Mouse (Mus musculus) liver, adult 2 months (tissue): Measurements from ENCODE around the gene Nhsl1. TPM values are rescaled to one million over a fixed set of nuclear protein-coding genes. Genes with fewer than 3 reads are reported as not detected.
"Not testable (repeated sequence)": the region's sequence is repeated elsewhere in the genome, so short reads cannot be mapped to it uniquely, and the experiment has no call there.

ENCODE experiments used
- DNase-seq: peaks from one replicate; pipeline ENCODE4 v3.0.0-alpha.2; 2011; ENCODE audit warnings: low read depth, low spot score; ENCODE audit errors: extremely low read depth
- H3K27ac ChIP-seq: fragments of 200-500 bp; replicated peaks from 2 replicates; pipeline ENCODE4 v1.5.1; 2012; ENCODE audit warnings: low read depth, mild to moderate bottlenecking, control low read depth, inconsistent platforms, low read length; ENCODE audit not compliant: insufficient read depth
- H3K27me3 ChIP-seq: fragments of 200-500 bp; 2 replicates; pipeline ENCODE4 v1.6.1; 2012; ENCODE audit warnings: mild to moderate bottlenecking, moderate library complexity, low read length, inconsistent platforms; ENCODE audit not compliant: control insufficient read depth, insufficient read depth
- H3K36me3 ChIP-seq: fragments of 200-500 bp; 2 replicates; pipeline ENCODE4 v1.6.1; 2012; ENCODE audit warnings: low read length, inconsistent platforms; ENCODE audit not compliant: control insufficient read depth, insufficient read depth
- H3K4me1 ChIP-seq: fragments of 200-500 bp; 2 replicates; pipeline ENCODE4 v1.6.1; 2011; ENCODE audit warnings: low read length; ENCODE audit not compliant: control insufficient read depth, insufficient read depth
- H3K4me3 ChIP-seq: fragments of 200-500 bp; 2 replicates; pipeline ENCODE4 v1.5.1; 2011; ENCODE audit warnings: low read depth, mild to moderate bottlenecking, control low read depth, low read length, moderate library complexity; ENCODE audit not compliant: insufficient read depth
- H3K79me2 ChIP-seq: fragments of 200-500 bp; 2 replicates; pipeline ENCODE4 v1.6.1; 2012; ENCODE audit warnings: inconsistent platforms, mild to moderate bottlenecking, low read length, moderate library complexity; ENCODE audit not compliant: control insufficient read depth, insufficient read depth
- H3K9ac ChIP-seq: fragments of 200-500 bp; 2 replicates; pipeline ENCODE4 v1.6.1; 2012; ENCODE audit warnings: low read depth, mild to moderate bottlenecking, control low read depth, inconsistent platforms, low read length
- CTCF ChIP-seq: fragments of 200-500 bp; IDR thresholded peaks from 2 replicates; pipeline ENCODE4 v1.5.1; 2011; ENCODE audit warnings: low read depth, low read length, control low read depth
- POLR2A ChIP-seq: fragments of 200-500 bp; IDR thresholded peaks from 2 replicates; pipeline ENCODE4 v1.6.1; 2011; ENCODE audit warnings: low read length, control low read depth; ENCODE audit not compliant: insufficient read depth; ENCODE audit errors: extremely low read depth
- WGBS: fragments of 180-500 bp; shearing (Covaris S2); methylation state at CpG from one replicate; pipeline ENCODE4 v1.1.7; 2018; 5-methylcytosine and 5-hydroxymethylcytosine counted together
- polyA plus RNA-seq: library from polyadenylated mRNA; depleted of rRNA; stranded (reverse); fragments of >200 nt; gene quantifications from 2 replicates; pipeline ENCODE4 v1.2.3, GENCODE M21; 2012
- total RNA-seq: library from RNA; depleted of rRNA; stranded (reverse); fragments of >200 nt; gene quantifications from 2 replicates; pipeline ENCODE4 v1.2.3, GENCODE M21; 2014

The Nhsl1 gene
- total and polyA plus RNA-seq, 2 experiments, result 2.6 to 2.8 TPM

GRCm38 (mm10) chr10:18435454-18435853 is 116.7 kb downstream of the Nhsl1 start:
- Histone ChIP-seq H3K4me3 (no peak overlapping the region), H3K27ac (no peak overlapping the region), H3K27me3 (no peaks in the 10 kb centered on the region), H3K79me2 (peaks cover 13% of the 10 kb centered on the region), H3K36me3 (no peaks in the 10 kb centered on the region), H3K4me1 (peaks cover 9% of the 10 kb centered on the region), H3K9ac (no peak overlapping the region)
- DNase-seq, result peak; percentile 87
- no peak for TF ChIP-seq POLR2A
- no peak for TF ChIP-seq CTCF
- 20% methylated on average over 6 of the region's 6 CpGs for WGBS

- 51% methylated on average over 7 of the region's 7 CpGs for WGBS
- DNase-seq, result no peak
- peaks cover 13% of the 10 kb centered on the region for H3K79me2 ChIP-seq
- H3K36me3 ChIP-seq, result no peaks in the 10 kb centered on the region
- TF ChIP-seq CTCF (no peak), POLR2A (no peak)
- peaks cover 8% of the 10 kb centered on the region for H3K4me1 ChIP-seq
- H3K27ac ChIP-seq, result 0 out of 2 replicates have a peak overlapping the region, but pooled peaks have one; percentile 43
- no peak overlapping the region for H3K4me3 ChIP-seq
- H3K27me3 ChIP-seq, result no peaks in the 10 kb centered on the region
- H3K9ac ChIP-seq, result 0 out of 2 replicates have a peak overlapping the region, but pooled peaks have one; percentile 25
Observed at GRCm38 (mm10) chr10:18435938-18436337, 117.2 kb downstream of the Nhsl1 start.

- WGBS, result 67% methylated on average over 2 of the region's 2 CpGs
- DNase-seq, result no peak
- Histone ChIP-seq H3K36me3 (no peaks in the 10 kb centered on the region), H3K4me3 (no peak overlapping the region), H3K4me1 (peaks cover 10% of the 10 kb centered on the region), H3K79me2 (peaks cover 13% of the 10 kb centered on the region), H3K9ac (no peak overlapping the region), H3K27ac (no peak overlapping the region), H3K27me3 (no peaks in the 10 kb centered on the region)
- TF ChIP-seq POLR2A (no peak), CTCF (no peak)
Observed at GRCm38 (mm10) chr10:18437584-18437983, 118.8 kb downstream of the Nhsl1 start.

GRCm38 (mm10) chr10:18445603-18446358 is 127.0 kb downstream of the Nhsl1 start:
- WGBS, result 72% methylated on average over 6 of the region's 6 CpGs
- DNase-seq, result no peak

GRCm38 (mm10) chr10:18446359-18446820 is 127.6 kb downstream of the Nhsl1 start:
- no peak overlapping the region for H3K9ac ChIP-seq
- 51% methylated on average over 6 of the region's 7 CpGs for WGBS
- no peak for TF ChIP-seq CTCF
- TF ChIP-seq POLR2A, result no peak
- no peaks in the 10 kb centered on the region for H3K36me3 ChIP-seq
- no peaks in the 10 kb centered on the region; the same call in 1 of the 2 replicates for H3K79me2 ChIP-seq
- peaks cover 4% of the 10 kb centered on the region for H3K4me1 ChIP-seq
- no peak overlapping the region for H3K27ac ChIP-seq
- H3K4me3 ChIP-seq, result no peak overlapping the region
- no peaks in the 10 kb centered on the region for H3K27me3 ChIP-seq
- DNase-seq, result no peak

More at GRCm38 (mm10) chr10:18445603-18446358, 127.0 kb downstream of the Nhsl1 start:
- H3K79me2 ChIP-seq, result no peaks in the 10 kb centered on the region; the same call in 1 of the 2 replicates
- no peaks in the 10 kb centered on the region for H3K36me3 ChIP-seq
- no peak for TF ChIP-seq POLR2A
- no peak for TF ChIP-seq CTCF
- no peak overlapping the region for H3K9ac ChIP-seq
- H3K27ac ChIP-seq, result no peak overlapping the region
- H3K4me1 ChIP-seq, result peaks cover 4% of the 10 kb centered on the region
- H3K27me3 ChIP-seq, result no peaks in the 10 kb centered on the region
- H3K4me3 ChIP-seq, result no peak overlapping the region

- 68% methylated on average over 4 of the region's 4 CpGs for WGBS
Observed at GRCm38 (mm10) chr10:18447299-18447698, 128.5 kb downstream of the Nhsl1 start.

GRCm38 (mm10) chr10:18448896-18449295 is 130.1 kb downstream of the Nhsl1 start:
- DNase-seq, H3K36me3 ChIP-seq, H3K4me3 ChIP-seq, H3K27ac ChIP-seq, H3K9ac ChIP-seq, H3K79me2 ChIP-seq, H3K27me3 ChIP-seq, H3K4me1 ChIP-seq: not testable (repeated sequence)
- 93% methylated on average over 7 of the region's 7 CpGs for WGBS

More at GRCm38 (mm10) chr10:18447299-18447698, 128.5 kb downstream of the Nhsl1 start:
- TF ChIP-seq CTCF, result no peak
- TF ChIP-seq POLR2A, result no peak
- H3K27ac ChIP-seq, result no peak overlapping the region
- DNase-seq, result no peak
- H3K79me2 ChIP-seq, result no peaks in the 10 kb centered on the region; the same call in 1 of the 2 replicates
- H3K4me1 ChIP-seq, result peaks cover 2% of the 10 kb centered on the region
- no peaks in the 10 kb centered on the region for H3K36me3 ChIP-seq
- no peak overlapping the region for H3K4me3 ChIP-seq
- no peaks in the 10 kb centered on the region for H3K27me3 ChIP-seq
- H3K9ac ChIP-seq, result no peak overlapping the region
